Mouse (Mus musculus): Measurements from ENCODE around the gene Kcns3. TPM values are rescaled to one million over a fixed set of nuclear protein-coding genes. Genes with fewer than 3 reads are reported as not detected.

The Kcns3 gene
- polyA plus RNA-seq, 1 experiment from 2014 or later: 1.2 TPM

DNA sequence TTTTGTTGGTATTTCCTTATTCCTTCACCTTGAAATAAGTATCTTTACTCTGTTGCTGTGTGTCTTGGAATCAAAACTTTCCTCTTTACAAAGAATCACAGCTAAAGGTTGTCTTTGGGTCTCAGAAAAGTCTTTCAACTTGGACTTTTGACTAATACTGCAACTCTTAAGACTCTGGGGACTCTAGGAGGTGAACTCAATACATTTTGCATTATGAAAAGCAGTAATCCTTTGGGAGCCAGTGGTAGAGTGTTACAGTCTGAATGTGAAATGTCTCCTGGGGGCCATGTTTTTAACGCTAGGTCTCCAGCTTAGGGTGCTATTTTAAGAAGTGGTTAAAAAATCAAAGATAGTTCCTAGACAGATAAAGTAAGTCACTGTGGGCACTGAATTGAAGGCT is 4.3 kb upstream of the Kcns3 start:
- H3K4me2 ChIP-seq (replicated peaks): no peak overlapping the region
- WGBS: 97% methylated on average over 1 of the region's 1 CpGs
- ATAC-seq (ENCODE audit: low FRiP score): no peak

DNA sequence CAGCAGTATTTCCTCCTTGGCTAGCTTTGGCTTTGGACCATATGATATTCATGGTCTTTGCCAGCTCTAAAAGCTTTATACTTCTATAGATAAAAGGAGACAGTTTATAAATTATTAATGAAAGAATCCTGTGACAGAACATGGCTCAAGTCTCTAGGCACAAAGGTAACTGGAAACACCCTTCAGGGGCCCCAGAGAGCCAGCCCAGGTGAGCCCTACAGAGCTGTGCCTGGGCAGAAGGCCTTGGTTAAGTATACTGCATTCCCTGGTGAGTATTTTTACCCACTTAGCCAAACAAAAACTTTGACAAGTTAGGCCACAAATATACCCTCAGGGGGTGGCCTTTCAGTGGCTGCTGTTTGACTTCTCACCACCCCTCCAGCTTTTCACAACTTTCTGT is 2.7 kb upstream of the Kcns3 start:
- Histone ChIP-seq H3K4me2 (replicated peaks) (no peak overlapping the region), H3K4me1 (replicated peaks; ENCODE audit: control insufficient read depth, insufficient read depth, low read length) (peaks cover 3% of the 10 kb centered on the region; the same call in 1 of the 2 replicates), H3K27ac (no peak overlapping the region), H3K36me3 (replicated peaks; ENCODE audit: control insufficient read depth, insufficient read depth) (no peaks in the 10 kb centered on the region), H3K9me3 (ENCODE audit: control insufficient read depth, low read length) (no peaks in the 10 kb centered on the region), H3K27me3 (ENCODE audit: control insufficient read depth, insufficient read depth, low read length) (peaks cover 41% of the 10 kb centered on the region), H3K4me3 (replicated peaks; ENCODE audit: low read length) (no peak overlapping the region), H3K9ac (no peak overlapping the region)
- ATAC-seq (ENCODE audit: low FRiP score) (no peak), DNase-seq (ENCODE audit: low spot score) (no peak)

More for the DNA sequence above, 4.3 kb upstream of the Kcns3 start:
- no peaks in the 10 kb centered on the region for H3K4me1 ChIP-seq (replicated peaks; ENCODE audit: control insufficient read depth, insufficient read depth, low read length)
- H3K27me3 ChIP-seq (ENCODE audit: control insufficient read depth, insufficient read depth, low read length): peaks cover 27% of the 10 kb centered on the region
- H3K9me3 ChIP-seq (ENCODE audit: control insufficient read depth, low read length): no peaks in the 10 kb centered on the region
- H3K9ac ChIP-seq: no peak overlapping the region
- no peak overlapping the region for H3K4me3 ChIP-seq (replicated peaks; ENCODE audit: low read length)
- no peaks in the 10 kb centered on the region for H3K36me3 ChIP-seq (replicated peaks; ENCODE audit: control insufficient read depth, insufficient read depth)
- H3K27ac ChIP-seq: no peak overlapping the region
- no peak for DNase-seq (ENCODE audit: low spot score)

DNA sequence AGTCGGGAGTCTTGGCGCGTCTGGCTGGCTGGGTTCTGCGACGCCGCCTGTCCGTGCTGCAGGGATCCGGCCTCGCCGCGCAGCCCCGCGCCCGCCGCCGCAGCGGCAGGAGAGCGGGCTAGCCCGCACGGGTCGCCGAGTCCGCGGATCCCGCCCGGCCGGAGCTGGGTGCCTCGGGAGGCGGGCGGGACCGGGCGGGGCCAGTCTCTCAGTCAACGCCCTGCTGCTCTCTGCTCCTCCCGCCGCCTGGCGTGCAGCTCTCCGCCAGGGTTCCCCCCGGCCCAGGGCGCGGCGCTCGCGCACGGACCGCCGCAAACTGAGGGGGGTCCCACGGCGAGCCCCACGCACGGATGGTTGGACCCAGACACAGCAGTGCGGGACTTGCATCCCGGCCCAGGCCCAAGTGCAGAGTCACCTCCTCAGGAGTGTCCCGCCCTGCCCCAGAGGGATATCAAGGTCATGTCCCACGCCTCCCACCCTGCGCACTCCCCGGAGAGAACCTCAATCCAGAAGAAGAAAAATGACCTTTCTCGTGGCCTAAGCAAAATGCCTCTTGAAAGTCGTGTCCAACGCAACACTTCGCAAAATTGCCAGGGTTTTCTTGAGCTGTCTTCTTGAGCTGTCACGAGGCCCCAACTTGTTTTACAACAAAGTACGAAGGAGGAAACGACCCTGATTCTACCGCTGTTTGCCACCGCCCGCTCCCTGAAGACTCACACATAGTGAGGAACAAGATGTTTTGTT is 492 bp downstream of the Kcns3 start:
- under 1% methylated on average over 66 of the region's 66 CpGs for WGBS
- no peaks in the 10 kb centered on the region for H3K9me3 ChIP-seq (ENCODE audit: control insufficient read depth, low read length)
- peak overlapping the region; percentile 98 for H3K4me2 ChIP-seq (replicated peaks)
- peaks cover 3% of the 10 kb centered on the region; the same call in 1 of the 2 replicates for H3K4me1 ChIP-seq (replicated peaks; ENCODE audit: control insufficient read depth, insufficient read depth, low read length)
- no peak overlapping the region for H3K27ac ChIP-seq
- DNase-seq (ENCODE audit: low spot score): peak; percentile 29
- peak; percentile 70 for ATAC-seq (ENCODE audit: low FRiP score)
- H3K27me3 ChIP-seq (ENCODE audit: control insufficient read depth, insufficient read depth, low read length): peaks cover 52% of the 10 kb centered on the region
- no peaks in the 10 kb centered on the region for H3K36me3 ChIP-seq (replicated peaks; ENCODE audit: control insufficient read depth, insufficient read depth)
- H3K9ac ChIP-seq: peak overlapping the region; percentile 55
- peak overlapping the region; percentile 53 for H3K4me3 ChIP-seq (replicated peaks; ENCODE audit: low read length)

DNA sequence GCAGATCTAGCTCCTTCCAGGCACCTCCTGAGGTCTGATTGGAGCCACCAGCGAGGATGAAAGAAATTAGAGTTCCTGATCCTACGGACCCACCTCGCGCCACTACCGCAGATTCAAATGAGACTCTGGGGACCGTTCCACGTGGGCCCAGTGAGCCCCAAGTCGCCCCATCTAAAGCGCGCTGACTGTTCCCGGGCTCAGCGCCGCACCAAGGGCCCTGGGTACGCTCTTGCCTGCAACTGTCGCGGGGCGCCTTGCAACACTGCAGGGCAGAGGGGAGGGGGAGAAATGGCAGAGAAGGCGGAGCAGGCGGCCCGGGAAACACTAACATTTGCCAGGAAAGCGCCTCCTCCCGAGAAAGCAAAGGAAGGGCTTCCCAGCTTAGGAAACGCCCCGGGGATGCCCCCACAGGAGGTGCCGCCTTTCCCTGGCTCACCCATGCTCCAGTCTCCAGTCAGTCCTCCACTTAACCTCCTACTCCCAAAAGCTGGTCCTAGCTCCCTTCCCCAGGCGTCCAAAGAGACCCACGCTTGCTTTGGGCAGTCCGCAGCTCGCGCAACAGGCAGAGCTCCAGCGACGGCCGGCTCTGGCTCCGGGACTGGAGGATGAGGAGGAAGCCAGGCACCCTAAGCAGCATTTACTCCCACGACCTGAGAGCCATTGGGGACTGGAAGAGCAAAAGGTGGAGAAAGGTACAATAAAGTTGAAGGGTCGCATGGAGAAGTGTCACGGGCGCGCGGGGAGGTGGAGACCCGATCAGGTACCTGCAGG is 1.2 kb downstream of the Kcns3 start:
- Histone ChIP-seq H3K27ac (no peak overlapping the region), H3K4me3 (replicated peaks; ENCODE audit: low read length) (peak overlapping the region; percentile 53), H3K27me3 (ENCODE audit: control insufficient read depth, insufficient read depth, low read length) (peaks cover 52% of the 10 kb centered on the region), H3K9ac (peak overlapping the region; percentile 55), H3K4me1 (replicated peaks; ENCODE audit: control insufficient read depth, insufficient read depth, low read length) (peaks cover 3% of the 10 kb centered on the region; the same call in 1 of the 2 replicates), H3K9me3 (ENCODE audit: control insufficient read depth, low read length) (no peaks in the 10 kb centered on the region), H3K36me3 (replicated peaks; ENCODE audit: control insufficient read depth, insufficient read depth) (no peaks in the 10 kb centered on the region), H3K4me2 (replicated peaks) (peak overlapping the region; percentile 98)
- WGBS: under 1% methylated on average over 41 of the region's 41 CpGs
- peak; percentile 29 for DNase-seq (ENCODE audit: low spot score)
- ATAC-seq (ENCODE audit: low FRiP score): peak; percentile 63

GRCm38 (mm10) chr12:11149121-11149420 is 1.8 kb downstream of the Kcns3 start:
- Histone ChIP-seq H3K4me2 (replicated peaks) (peak overlapping the region; percentile 98), H3K4me1 (replicated peaks; ENCODE audit: control insufficient read depth, insufficient read depth, low read length) (peaks cover 3% of the 10 kb centered on the region; the same call in 1 of the 2 replicates), H3K9ac (peak overlapping the region; percentile 55), H3K27me3 (ENCODE audit: control insufficient read depth, insufficient read depth, low read length) (peaks cover 52% of the 10 kb centered on the region), H3K27ac (no peak overlapping the region), H3K36me3 (replicated peaks; ENCODE audit: control insufficient read depth, insufficient read depth) (no peaks in the 10 kb centered on the region), H3K4me3 (replicated peaks; ENCODE audit: low read length) (peak overlapping the region; percentile 53), H3K9me3 (ENCODE audit: control insufficient read depth, low read length) (no peaks in the 10 kb centered on the region)
- 2% methylated on average over 14 of the region's 14 CpGs for WGBS
- no peak for DNase-seq (ENCODE audit: low spot score)
- no peak; the same call in 1 of the 2 replicates for ATAC-seq (ENCODE audit: low FRiP score)

DNA sequence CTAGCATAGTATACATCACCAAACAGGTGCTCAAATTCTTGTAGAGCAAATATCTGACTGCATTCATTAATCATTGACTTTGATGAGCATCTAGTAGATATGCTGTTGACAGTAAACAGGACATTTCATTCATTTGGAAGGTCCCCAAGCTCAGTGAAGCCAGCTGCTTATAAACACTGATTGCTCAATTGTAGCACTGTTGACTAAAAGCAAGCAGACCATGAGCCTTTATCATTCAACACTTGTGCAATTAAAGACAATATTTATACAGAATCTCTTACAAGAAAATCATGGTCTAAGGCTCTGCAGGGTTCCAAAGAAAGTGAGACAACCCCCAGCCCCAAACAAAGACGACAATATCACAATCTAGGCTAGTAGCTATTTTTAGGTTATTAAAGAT is 6.0 kb downstream of the Kcns3 start:
- ATAC-seq (ENCODE audit: low FRiP score): no peak
- H3K36me3 ChIP-seq (replicated peaks; ENCODE audit: control insufficient read depth, insufficient read depth): no peaks in the 10 kb centered on the region
- H3K4me2 ChIP-seq (replicated peaks): no peak overlapping the region
- no peak overlapping the region for H3K9ac ChIP-seq
- WGBS: 80% methylated on average over 1 of the region's 1 CpGs
- peaks cover 3% of the 10 kb centered on the region; the same call in 1 of the 2 replicates for H3K4me1 ChIP-seq (replicated peaks; ENCODE audit: control insufficient read depth, insufficient read depth, low read length)
- no peak overlapping the region for H3K27ac ChIP-seq
- no peaks in the 10 kb centered on the region for H3K9me3 ChIP-seq (ENCODE audit: control insufficient read depth, low read length)
- peaks cover 24% of the 10 kb centered on the region; the same call in 1 of the 2 replicates for H3K27me3 ChIP-seq (ENCODE audit: control insufficient read depth, insufficient read depth, low read length)
- DNase-seq (ENCODE audit: low spot score): no peak
- H3K4me3 ChIP-seq (replicated peaks; ENCODE audit: low read length): no peak overlapping the region

- Histone ChIP-seq H3K9ac (no peak overlapping the region), H3K27ac (no peak overlapping the region), H3K36me3 (replicated peaks; ENCODE audit: control insufficient read depth, insufficient read depth) (no peaks in the 10 kb centered on the region), H3K4me3 (replicated peaks; ENCODE audit: low read length) (no peak overlapping the region), H3K27me3 (ENCODE audit: control insufficient read depth, insufficient read depth, low read length) (no peaks in the 10 kb centered on the region), H3K4me1 (replicated peaks; ENCODE audit: control insufficient read depth, insufficient read depth, low read length) (no peaks in the 10 kb centered on the region), H3K4me2 (replicated peaks) (no peak overlapping the region), H3K9me3 (ENCODE audit: control insufficient read depth, low read length) (no peaks in the 10 kb centered on the region)
- ATAC-seq (ENCODE audit: low FRiP score): no peak
- no peak for DNase-seq (ENCODE audit: low spot score)
Observed at GRCm38 (mm10) chr12:11132418-11132817, 18.4 kb downstream of the Kcns3 start.

- WGBS: 38% methylated on average over 3 of the region's 3 CpGs
- no peaks in the 10 kb centered on the region for H3K27me3 ChIP-seq (ENCODE audit: control insufficient read depth, insufficient read depth, low read length)
- H3K27ac ChIP-seq: no peak overlapping the region
- H3K4me1 ChIP-seq (replicated peaks; ENCODE audit: control insufficient read depth, insufficient read depth, low read length): no peaks in the 10 kb centered on the region
- H3K9ac ChIP-seq: no peak overlapping the region
- H3K36me3 ChIP-seq (replicated peaks; ENCODE audit: control insufficient read depth, insufficient read depth): no peaks in the 10 kb centered on the region
- no peaks in the 10 kb centered on the region for H3K9me3 ChIP-seq (ENCODE audit: control insufficient read depth, low read length)
- DNase-seq (ENCODE audit: low spot score): no peak
- H3K4me3 ChIP-seq (replicated peaks; ENCODE audit: low read length): no peak overlapping the region
- H3K4me2 ChIP-seq (replicated peaks): no peak overlapping the region
- ATAC-seq (ENCODE audit: low FRiP score): no peak
Observed at GRCm38 (mm10) chr12:11129188-11129587, 21.7 kb downstream of the Kcns3 start.

- Histone ChIP-seq H3K9ac (no peak overlapping the region), H3K4me3 (replicated peaks; ENCODE audit: low read length) (no peak overlapping the region), H3K9me3 (ENCODE audit: control insufficient read depth, low read length) (no peaks in the 10 kb centered on the region), H3K27ac (no peak overlapping the region), H3K4me2 (replicated peaks) (no peak overlapping the region), H3K27me3 (ENCODE audit: control insufficient read depth, insufficient read depth, low read length) (no peaks in the 10 kb centered on the region), H3K36me3 (replicated peaks; ENCODE audit: control insufficient read depth, insufficient read depth) (no peaks in the 10 kb centered on the region), H3K4me1 (replicated peaks; ENCODE audit: control insufficient read depth, insufficient read depth, low read length) (no peaks in the 10 kb centered on the region)
- 68% methylated on average over 5 of the region's 5 CpGs for WGBS
- ATAC-seq (ENCODE audit: low FRiP score) (no peak), DNase-seq (ENCODE audit: low spot score) (no peak)
Observed at GRCm38 (mm10) chr12:11126186-11126759, 24.6 kb downstream of the Kcns3 start.
